Mouse (Mus musculus) olfactory bulb, adult 2 months (tissue): ENCODE measurements around the gene Ap5s1.

ENCODE experiments used
- CTCF ChIP-seq: fragments of 200-500 bp; IDR thresholded peaks from 2 replicates; pipeline ENCODE4 v1.5.1; 2012; ENCODE audit warnings: low read depth, mild to moderate bottlenecking, low read length, moderate library complexity; ENCODE audit not compliant: insufficient read depth
- POLR2A ChIP-seq: fragments of 200-500 bp; IDR thresholded peaks from 2 replicates; pipeline ENCODE4 v1.6.1; 2012; ENCODE audit warnings: mild to moderate bottlenecking, low read depth, low read length, moderate library complexity; ENCODE audit not compliant: insufficient read depth

DNA sequence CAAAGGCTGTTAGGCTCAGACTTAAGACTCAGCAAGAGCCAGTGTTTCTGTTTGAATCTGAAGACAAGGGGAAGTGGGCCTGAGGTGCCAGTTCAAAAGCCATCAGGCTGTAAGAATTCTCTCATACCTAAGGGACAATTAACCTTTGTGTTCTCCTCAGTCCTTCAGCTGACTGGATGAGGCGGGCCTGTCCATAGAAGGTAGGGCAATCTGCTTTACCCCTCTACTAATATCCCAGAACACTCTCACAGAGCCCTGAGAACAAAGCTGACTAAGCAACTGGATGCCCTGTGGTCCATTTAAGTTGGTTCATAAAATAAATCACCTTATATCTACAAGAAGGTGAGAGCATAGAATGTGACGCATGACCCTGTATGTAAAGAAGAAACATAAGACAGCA, 40.7 kb upstream of the Ap5s1 start:
- no peak for TF ChIP-seq POLR2A
- TF ChIP-seq CTCF = no peak
